Mouse (Mus musculus) intestine, embryonic 16.5 days (tissue): ENCODE measurements at regions not wholly inside any gene's neighbourhood (a gene's known extent, or its start where the extent isn't known, plus 50 kb on each side); places are given as distances from the start of the nearest gene placed in this dataset.

ENCODE experiments used
- ATAC-seq: fragments of 200-750 bp; cut with Nextera tagmentation; 2 replicates; pipeline ENCODE4 v1.8.0; 2017; ENCODE audit warnings: moderate TSS enrichment, moderate library complexity
- H3K27ac ChIP-seq: fragments of 300-500 bp; sonication (generic); 2 replicates; pipeline ENCODE4 v1.5.1; 2014; ENCODE audit warnings: mild to moderate bottlenecking, low read length
- H3K27me3 ChIP-seq: fragments of 300-500 bp; sonication (generic); replicated peaks from 2 replicates; pipeline ENCODE4 v1.6.1; 2014; ENCODE audit warnings: low read length, control low read depth, mixed read lengths; ENCODE audit not compliant: control insufficient read depth, insufficient read depth
- H3K36me3 ChIP-seq: fragments of 300-500 bp; sonication (generic); 2 replicates; pipeline ENCODE4 v1.6.1; 2014; ENCODE audit warnings: low read length, control low read depth; ENCODE audit not compliant: control insufficient read depth, insufficient read depth
- H3K4me1 ChIP-seq: fragments of 300-500 bp; sonication (generic); 2 replicates; pipeline ENCODE4 v1.6.1; 2014; ENCODE audit warnings: low read length, control low read depth, mixed read lengths; ENCODE audit not compliant: control insufficient read depth, insufficient read depth
- H3K4me2 ChIP-seq: fragments of 300-500 bp; sonication (generic); 2 replicates; pipeline ENCODE4 v1.6.1; 2014; ENCODE audit warnings: low read depth, low read length, control low read depth
- H3K4me3 ChIP-seq: fragments of 300-500 bp; sonication (generic); 2 replicates; pipeline ENCODE4 v1.5.1; 2014; ENCODE audit warnings: mild to moderate bottlenecking, low read length
- H3K9ac ChIP-seq: fragments of 300-500 bp; sonication (generic); 2 replicates; pipeline ENCODE4 v1.6.1; 2014; ENCODE audit warnings: low read depth, low read length
- H3K9me3 ChIP-seq: fragments of 300-500 bp; sonication (generic); 2 replicates; pipeline ENCODE4 v1.6.1; 2016; ENCODE audit warnings: low read length, control low read depth; ENCODE audit not compliant: control insufficient read depth
- WGBS: fragments of 180-500 bp; shearing (Covaris S2); extraction: QIAGEN DNeasy Blood & Tissue Kit; methylation state at CpG from one replicate; pipeline ENCODE4 v1.1.7; 2014; 5-methylcytosine and 5-hydroxymethylcytosine counted together

GRCm38 (mm10) chr7:129910826-129911225 is 319.2 kb downstream of the Wdr11 start:
- Histone ChIP-seq H3K27me3 (no peaks in the 10 kb centered on the region), H3K36me3 (no peaks in the 10 kb centered on the region), H3K9ac (no peak overlapping the region), H3K27ac (no peak overlapping the region), H3K4me3 (no peak overlapping the region), H3K9me3 (no peaks in the 10 kb centered on the region), H3K4me2 (no peak overlapping the region), H3K4me1 (no peaks in the 10 kb centered on the region)
- WGBS = 81% methylated on average over 3 of the region's 3 CpGs
- ATAC-seq = no peak

GRCm38 (mm10) chr7:129914871-129915270 is 323.2 kb downstream of the Wdr11 start:
- H3K27ac ChIP-seq = no peak overlapping the region
- no peak for ATAC-seq
- H3K27me3 ChIP-seq = no peaks in the 10 kb centered on the region
- H3K9ac ChIP-seq = no peak overlapping the region
- H3K36me3 ChIP-seq = no peaks in the 10 kb centered on the region
- H3K4me3 ChIP-seq = no peak overlapping the region
- H3K9me3 ChIP-seq = no peaks in the 10 kb centered on the region
- whole genome bisulfite sequencing = 89% methylated on average over 6 of the region's 6 CpGs
- no peak overlapping the region for H3K4me2 ChIP-seq
- H3K4me1 ChIP-seq = no peaks in the 10 kb centered on the region

DNA sequence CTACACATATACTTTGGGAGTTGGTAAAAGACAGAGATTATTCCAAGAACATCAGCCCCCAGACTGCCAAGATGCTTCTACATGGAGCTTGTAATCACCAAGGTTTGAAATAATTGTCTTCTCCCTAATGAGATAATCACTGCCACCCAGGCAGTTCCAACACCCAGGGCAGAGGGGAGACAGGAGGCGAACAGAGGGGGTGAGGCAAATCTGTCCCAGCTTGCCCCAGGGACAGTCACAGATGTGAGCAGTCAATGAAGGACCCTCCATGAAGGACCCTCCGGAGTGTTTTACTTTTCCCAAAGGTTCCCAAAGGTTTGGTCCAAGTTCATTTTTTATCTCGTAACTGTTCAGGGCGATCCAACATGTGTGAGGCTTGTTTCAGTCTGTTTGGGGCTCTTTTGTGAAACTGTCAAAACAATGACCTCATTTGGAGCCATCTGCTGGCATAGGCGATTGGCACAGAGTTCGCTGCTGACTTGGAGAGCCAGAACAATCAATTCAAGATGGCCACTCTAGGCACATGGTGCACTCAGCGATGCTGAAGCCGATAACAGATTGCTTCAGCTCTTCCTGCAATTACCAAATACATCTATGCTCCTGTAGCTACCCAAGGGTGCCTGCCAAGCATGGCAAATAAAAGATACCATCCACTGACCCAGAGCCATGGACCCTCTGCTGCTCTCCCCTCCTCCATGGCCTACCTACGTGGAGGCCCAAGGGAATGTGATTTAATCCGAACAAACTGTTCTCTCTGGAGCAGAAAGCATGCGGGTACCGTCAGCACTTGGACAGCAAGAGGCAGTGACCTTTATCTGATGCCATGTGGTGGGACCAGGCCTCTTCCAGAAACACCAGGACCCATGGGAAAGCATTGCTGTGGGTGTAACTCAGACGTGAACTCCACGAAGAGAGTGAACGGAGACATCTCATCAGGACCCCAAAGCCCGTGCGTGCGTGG is 326.9 kb downstream of the Wdr11 start:
- Histone ChIP-seq H3K9ac (no peak overlapping the region), H3K4me3 (no peak overlapping the region), H3K4me1 (no peaks in the 10 kb centered on the region), H3K27ac (no peak overlapping the region), H3K9me3 (no peaks in the 10 kb centered on the region), H3K27me3 (no peaks in the 10 kb centered on the region), H3K4me2 (no peak overlapping the region), H3K36me3 (no peaks in the 10 kb centered on the region)
- no peak for ATAC-seq
- WGBS = 81% methylated on average over 18 of the region's 18 CpGs

DNA sequence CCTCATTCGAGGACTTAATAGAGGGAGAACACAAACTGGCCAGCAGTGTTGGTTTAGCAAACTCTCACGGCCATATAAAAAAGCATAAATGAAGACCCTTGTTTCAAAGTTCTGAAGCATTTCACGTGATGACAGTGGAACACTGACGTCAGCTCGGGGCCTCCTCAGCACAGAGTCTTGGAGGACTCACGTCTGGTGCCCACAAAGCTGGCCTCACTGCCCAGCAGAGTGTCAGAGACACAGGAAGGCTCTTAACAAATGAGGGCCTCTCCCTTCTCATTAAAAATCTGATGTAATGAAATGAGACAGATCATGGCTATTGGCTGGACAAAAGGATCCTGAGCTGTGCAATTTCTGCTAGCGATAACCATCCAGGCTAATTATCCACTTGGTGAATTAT is 330.6 kb downstream of the Wdr11 start:
- Histone ChIP-seq H3K27me3 (no peaks in the 10 kb centered on the region), H3K4me3 (no peak overlapping the region), H3K36me3 (no peaks in the 10 kb centered on the region), H3K4me2 (no peak overlapping the region), H3K4me1 (no peaks in the 10 kb centered on the region), H3K9ac (no peak overlapping the region), H3K27ac (no peak overlapping the region), H3K9me3 (0 out of 2 replicates have a peak, but pooled peaks cover 3% of the 10 kb centered on the region)
- ATAC-seq = no peak
- WGBS = 73% methylated on average over 7 of the region's 7 CpGs

DNA sequence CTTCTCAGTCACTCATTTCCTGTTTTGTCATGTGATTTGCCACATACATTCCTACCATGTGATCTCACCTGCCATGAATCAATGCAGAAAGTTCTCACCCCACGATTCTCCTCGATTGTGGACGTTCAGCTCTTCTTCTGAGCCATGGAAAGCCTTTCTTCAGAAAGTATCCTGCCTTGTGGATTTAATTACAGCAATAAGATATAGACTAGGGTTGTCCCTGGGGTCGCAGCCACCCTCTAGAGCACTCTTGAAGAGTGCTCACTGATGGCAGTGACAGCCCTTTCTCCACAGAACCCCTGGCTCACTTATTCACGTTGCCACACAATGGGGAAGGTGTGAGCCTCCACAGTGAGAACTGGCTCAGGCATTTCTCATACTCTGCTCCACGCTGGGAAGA is 345.1 kb downstream of the Wdr11 start:
- no peaks in the 10 kb centered on the region for H3K36me3 ChIP-seq
- peak overlapping the region; percentile 1; the same call in 1 of the 2 replicates for H3K27ac ChIP-seq
- H3K27me3 ChIP-seq = no peaks in the 10 kb centered on the region
- H3K4me2 ChIP-seq = no peak overlapping the region
- no peak overlapping the region for H3K9ac ChIP-seq
- peaks cover 6% of the 10 kb centered on the region; the same call in 1 of the 2 replicates for H3K4me1 ChIP-seq
- 80% methylated on average over 6 of the region's 6 CpGs for WGBS
- no peaks in the 10 kb centered on the region for H3K9me3 ChIP-seq
- H3K4me3 ChIP-seq = no peak overlapping the region
- no peak for ATAC-seq

- H3K27me3 ChIP-seq = no peaks in the 10 kb centered on the region
- peak; percentile 96 for ATAC-seq
- no peak overlapping the region for H3K27ac ChIP-seq
- H3K4me1 ChIP-seq = peaks cover 6% of the 10 kb centered on the region; the same call in 1 of the 2 replicates
- H3K4me3 ChIP-seq = no peak overlapping the region
- H3K9ac ChIP-seq = no peak overlapping the region
- 61% methylated on average over 6 of the region's 6 CpGs for WGBS
- no peaks in the 10 kb centered on the region for H3K36me3 ChIP-seq
- H3K4me2 ChIP-seq = no peak overlapping the region
- H3K9me3 ChIP-seq = no peaks in the 10 kb centered on the region
Measured at GRCm38 (mm10) chr7:129937715-129938114, 346.1 kb downstream of the Wdr11 start.

- Histone ChIP-seq H3K36me3 (no peaks in the 10 kb centered on the region), H3K27ac (no peak overlapping the region), H3K27me3 (no peaks in the 10 kb centered on the region), H3K9ac (no peak overlapping the region), H3K9me3 (no peaks in the 10 kb centered on the region), H3K4me3 (no peak overlapping the region), H3K4me2 (no peak overlapping the region), H3K4me1 (peaks cover 6% of the 10 kb centered on the region; the same call in 1 of the 2 replicates)
- WGBS = 53% methylated on average over 10 of the region's 10 CpGs
- no peak; the same call in 1 of the 2 replicates for ATAC-seq
Measured at GRCm38 (mm10) chr7:129938141-129938540, 346.5 kb downstream of the Wdr11 start.

GRCm38 (mm10) chr7:129939266-129939665 is 347.6 kb downstream of the Wdr11 start:
- H3K4me2 ChIP-seq = no peak overlapping the region
- peaks cover 6% of the 10 kb centered on the region; the same call in 1 of the 2 replicates for H3K4me1 ChIP-seq
- no peak overlapping the region for H3K9ac ChIP-seq
- no peaks in the 10 kb centered on the region for H3K27me3 ChIP-seq
- no peak for ATAC-seq
- no peaks in the 10 kb centered on the region for H3K9me3 ChIP-seq
- H3K4me3 ChIP-seq = no peak overlapping the region
- 88% methylated on average over 5 of the region's 5 CpGs for WGBS
- no peaks in the 10 kb centered on the region for H3K36me3 ChIP-seq
- no peak overlapping the region for H3K27ac ChIP-seq

DNA sequence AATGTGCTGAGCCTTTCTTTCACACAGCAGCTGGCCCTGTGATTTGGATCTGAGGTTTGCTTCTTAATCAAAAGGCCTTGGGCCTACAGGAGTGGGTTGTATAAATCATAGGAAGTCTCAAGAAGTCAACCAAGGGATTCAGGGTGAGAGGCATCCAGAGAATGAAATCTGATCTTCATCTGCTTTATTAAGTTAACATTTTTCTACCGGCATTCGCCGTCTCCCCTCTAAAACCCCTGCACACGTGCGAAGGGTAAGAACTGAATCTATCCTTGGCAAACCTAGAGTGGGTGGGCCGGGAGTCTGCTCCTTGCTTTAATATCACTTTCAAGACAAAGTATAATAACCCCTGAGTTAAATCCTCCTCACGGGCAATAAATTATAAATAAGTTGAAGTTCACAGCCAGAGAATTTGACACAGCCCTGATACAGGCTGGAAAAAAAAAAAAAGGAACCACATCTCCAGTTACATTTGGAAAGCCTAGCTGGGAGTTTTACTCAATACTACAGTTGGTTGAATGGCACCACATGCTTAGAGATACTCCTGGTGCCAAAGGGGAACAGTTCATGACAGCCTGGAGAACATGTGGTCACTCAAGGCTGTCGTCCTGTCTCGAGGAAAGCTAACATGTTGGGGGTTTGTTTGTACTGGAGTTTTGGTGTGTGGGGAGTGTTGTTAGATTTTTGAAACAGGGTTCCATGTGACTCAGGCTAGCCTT is 349.8 kb downstream of the Wdr11 start:
- ATAC-seq = no peak
- no peak overlapping the region for H3K9ac ChIP-seq
- H3K9me3 ChIP-seq = no peaks in the 10 kb centered on the region
- no peaks in the 10 kb centered on the region for H3K27me3 ChIP-seq
- 59% methylated on average over 9 of the region's 9 CpGs for WGBS
- H3K27ac ChIP-seq = no peak overlapping the region
- no peaks in the 10 kb centered on the region for H3K36me3 ChIP-seq
- H3K4me1 ChIP-seq = peaks cover 6% of the 10 kb centered on the region; the same call in 1 of the 2 replicates
- no peak overlapping the region for H3K4me2 ChIP-seq
- no peak overlapping the region for H3K4me3 ChIP-seq
